Mouse (Mus musculus): Measurements from ENCODE around the gene Scaf1. TPM values are rescaled to one million over a fixed set of nuclear protein-coding genes. Genes with fewer than 3 reads are reported as not detected.

Gene Scaf1
- polyA plus RNA-seq (2012; rRNA removed; ENCODE audit: low replicate concordance): 59.7 and 64.8 TPM in 2 replicates

DNA sequence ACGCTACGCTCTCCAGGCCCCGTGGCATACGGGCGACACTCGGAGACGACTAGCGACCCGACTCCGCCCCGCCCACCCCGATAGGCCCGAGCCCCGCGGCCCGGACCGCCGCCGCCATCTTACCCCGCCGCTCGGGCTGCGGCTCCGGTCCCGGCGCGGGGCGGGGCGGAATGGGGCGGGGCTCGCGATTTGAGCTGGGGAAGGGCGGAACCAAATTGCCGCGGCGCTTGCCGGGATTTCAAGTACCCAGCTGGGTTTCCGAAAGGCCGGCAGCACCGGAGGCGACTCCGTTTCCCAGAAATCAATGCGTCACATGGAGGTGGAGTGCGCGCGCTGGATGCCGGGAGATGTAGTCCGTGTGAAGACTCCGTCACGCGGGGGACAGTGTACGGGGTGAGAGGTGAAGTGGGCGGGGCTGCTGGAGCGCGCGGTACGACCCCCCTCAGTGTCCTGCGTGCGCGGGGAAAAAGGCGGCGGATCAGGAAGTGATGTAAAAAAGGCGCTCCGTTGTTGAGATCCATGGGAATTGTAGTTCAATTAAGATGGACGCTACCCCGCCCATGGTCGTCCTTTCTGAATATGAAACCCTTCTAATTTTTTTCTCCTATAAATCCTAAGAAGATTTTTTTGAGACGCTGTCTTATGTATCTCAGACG, at the start of gene Scaf1:
Gene Scaf1, minus strand, starts transcription at position 407 of the 656 bp plus-strand sequence.

DNA sequence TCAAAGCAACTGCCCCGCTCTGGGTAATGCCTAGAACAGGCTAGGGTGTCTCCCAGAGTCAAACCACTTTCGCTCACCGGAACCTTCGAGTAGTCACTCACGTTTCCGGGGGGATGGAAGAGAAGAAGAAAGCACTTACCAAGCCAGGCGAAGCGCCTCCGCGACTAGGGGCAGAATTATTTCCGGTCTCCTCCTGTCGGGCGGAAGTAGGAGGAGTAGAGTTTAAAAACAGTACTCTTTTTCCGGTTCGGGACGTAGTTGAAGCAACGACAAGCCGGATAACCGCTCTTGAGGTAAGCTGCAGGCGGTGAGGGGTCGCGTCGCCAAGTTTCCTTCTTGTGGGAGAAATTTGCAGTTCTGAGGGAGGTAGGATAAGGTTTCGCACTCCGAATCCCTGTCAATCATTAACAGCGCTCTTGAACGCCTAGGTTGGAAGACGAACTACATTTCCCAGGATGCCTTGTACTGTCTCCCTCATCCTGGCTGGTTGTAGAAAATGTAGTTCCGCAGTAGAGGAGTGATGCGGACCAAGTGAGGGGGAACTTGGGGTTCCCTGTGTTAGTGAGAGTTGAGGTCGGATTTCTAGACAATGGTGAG, 46.2 kb upstream of the Scaf1 start, which contains the start of the genes Nosip and Prrg2:
Gene Nosip, plus strand, starts transcription at position 191 of the 597 bp plus-strand sequence.
Gene Prrg2, minus strand, starts transcription at position 439 of the 597 bp plus-strand sequence.

DNA sequence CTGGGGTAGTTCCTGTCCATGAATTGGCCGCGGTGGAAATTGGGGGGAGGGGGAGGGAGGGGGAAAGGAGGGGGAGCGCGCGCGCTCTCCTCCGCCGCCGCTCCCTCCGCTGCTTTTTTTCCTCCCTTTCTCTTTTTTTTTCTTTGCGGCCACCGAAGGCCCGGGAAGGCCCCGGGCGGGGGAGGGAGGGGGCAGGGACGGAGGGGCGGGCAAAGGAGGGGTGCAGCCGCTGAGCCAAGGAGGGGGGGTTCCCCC, 36.6 kb upstream of the Scaf1 start, which contains the start of gene Prr12:
Gene Prr12, minus strand, starts transcription at position 20 of the 255 bp plus-strand sequence.

DNA sequence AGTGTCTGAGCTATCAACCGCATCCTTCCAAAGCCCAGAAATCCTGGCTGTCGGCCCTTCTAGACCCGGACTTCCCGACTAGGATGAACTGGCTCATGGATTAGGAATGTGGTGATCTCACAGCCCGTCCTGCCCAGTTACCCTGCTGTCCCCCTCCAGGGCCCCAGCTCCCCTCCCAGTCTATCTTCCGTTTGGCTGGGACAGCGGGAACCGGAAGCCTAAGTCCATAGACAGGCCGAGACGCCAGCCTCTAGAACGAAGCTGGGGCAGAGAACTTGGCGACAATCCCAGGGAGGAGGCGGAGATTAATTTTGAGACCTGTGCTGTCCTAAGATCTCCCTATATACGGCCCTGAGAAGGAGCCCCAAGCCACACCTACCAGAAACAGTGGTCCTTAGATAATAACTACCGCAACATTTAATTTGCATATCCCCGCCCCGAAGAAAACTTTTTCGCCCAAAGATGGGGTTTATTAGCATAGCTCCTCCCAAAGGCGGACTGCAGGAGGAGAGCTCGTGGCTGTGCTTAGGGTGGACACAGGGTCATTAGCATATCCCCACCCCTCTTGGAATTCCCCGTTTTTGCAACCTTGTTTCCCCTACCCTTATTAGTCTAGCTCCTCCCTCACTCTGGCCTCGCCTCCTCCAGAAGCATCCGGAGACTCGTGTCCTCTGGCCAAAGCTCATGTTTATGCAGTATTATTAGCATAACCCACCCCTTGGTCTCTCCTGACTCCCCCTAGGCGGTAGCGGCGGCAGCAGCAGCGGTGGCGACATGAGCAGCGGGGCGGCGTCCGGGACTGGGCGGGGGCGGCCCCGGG, 1.3 kb upstream of the Scaf1 start, which contains the start of gene Rras:
Gene Rras, plus strand, starts transcription at position 720 of the 820 bp plus-strand sequence.

DNA sequence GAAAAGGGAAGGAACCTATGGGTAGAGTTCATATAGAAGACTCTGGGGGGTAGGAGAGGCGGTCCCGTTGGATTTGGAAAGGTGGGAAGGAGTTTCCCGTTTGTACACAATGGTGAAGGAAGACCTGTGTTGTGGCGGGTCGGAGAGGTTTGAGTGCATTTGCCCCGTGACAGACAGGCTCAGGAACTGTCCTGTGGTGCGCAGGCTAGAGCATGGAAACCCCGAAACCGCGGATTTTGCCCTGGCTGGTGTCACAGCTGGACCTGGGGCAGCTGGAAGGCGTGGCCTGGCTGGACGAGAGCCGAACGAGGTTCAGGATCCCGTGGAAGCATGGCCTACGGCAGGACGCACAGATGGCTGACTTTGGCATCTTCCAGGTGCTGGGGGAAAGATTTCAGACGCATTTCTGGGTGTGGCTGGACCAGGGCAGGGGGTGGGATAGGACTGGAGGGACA, 17.6 kb downstream of the Scaf1 start, which contains the start of gene Bcl2l12:
Gene Bcl2l12, minus strand, starts transcription at position 212 of the 455 bp plus-strand sequence.

DNA sequence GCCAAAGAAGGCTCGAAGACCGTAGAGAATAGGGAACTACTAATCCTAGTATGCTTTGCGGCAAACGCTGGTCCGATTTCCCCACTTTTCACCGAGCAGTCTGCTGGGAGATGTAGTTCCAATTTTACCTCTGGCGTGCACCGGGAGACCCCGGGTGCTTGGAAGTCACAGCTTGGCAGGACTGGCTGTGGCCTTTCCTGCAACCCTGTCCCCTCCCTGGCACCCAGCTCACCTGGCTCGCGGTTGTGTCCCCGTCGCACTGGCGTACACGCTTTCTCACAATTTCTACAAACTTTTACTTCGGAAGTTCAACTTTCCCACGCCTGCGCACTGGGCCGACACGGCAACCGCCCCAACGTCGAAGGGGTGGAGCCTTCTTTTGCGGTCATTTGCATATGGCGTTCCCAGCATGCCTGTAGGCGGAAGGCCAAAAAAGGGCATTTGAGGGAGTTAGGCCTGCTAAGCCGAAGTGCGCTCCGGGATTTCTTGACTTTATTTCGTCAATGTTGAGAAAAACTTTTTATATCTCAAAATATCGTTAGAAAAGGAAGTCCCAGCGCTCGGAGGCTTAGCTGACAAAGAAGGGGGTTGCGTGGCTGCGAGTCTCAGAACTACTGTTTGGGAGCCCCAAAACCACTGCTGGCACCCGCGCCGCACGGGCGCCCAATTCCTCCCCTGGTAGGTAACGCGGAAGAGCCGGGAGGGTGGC, 18.8 kb downstream of the Scaf1 start, which contains the start of gene Irf3:
Gene Irf3, plus strand, starts transcription at position 418 of the 709 bp plus-strand sequence.

DNA sequence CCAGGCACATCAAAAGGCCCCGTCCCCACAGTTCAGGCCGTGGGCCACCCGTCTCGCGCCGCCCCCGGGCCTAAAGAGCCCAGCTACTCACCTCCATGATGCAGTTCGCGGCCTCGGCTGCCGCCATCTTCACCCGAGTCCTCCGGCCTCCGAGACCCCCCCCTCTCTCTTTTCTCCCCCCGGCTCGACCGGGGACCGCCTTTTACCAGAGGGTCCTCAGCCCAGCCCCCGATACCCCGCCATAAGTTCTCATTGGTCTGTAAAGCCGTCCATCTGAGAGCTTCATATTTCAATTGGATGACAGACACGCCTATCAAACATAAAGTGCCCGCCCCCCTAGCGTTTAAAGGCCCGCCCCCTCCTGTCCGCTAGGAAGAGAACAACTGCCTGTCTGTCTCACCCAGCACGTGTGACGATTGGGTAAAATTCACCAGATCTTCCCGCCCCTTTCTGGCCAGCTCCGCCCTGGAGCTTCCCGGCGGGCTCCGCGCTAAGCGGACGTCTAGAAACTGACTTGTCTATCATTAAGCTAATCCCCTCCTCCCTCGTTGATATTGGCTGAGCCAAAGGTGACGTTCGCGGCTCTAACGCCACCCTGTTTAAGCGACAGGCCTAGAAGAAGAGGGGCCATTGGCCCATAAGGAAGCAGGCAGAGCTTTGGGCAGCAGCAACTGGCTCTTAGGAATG, 29.8 kb downstream of the Scaf1 start, which contains the start of gene Prmt1:
Gene Prmt1, minus strand, starts transcription at position 377 of the 687 bp plus-strand sequence.

DNA sequence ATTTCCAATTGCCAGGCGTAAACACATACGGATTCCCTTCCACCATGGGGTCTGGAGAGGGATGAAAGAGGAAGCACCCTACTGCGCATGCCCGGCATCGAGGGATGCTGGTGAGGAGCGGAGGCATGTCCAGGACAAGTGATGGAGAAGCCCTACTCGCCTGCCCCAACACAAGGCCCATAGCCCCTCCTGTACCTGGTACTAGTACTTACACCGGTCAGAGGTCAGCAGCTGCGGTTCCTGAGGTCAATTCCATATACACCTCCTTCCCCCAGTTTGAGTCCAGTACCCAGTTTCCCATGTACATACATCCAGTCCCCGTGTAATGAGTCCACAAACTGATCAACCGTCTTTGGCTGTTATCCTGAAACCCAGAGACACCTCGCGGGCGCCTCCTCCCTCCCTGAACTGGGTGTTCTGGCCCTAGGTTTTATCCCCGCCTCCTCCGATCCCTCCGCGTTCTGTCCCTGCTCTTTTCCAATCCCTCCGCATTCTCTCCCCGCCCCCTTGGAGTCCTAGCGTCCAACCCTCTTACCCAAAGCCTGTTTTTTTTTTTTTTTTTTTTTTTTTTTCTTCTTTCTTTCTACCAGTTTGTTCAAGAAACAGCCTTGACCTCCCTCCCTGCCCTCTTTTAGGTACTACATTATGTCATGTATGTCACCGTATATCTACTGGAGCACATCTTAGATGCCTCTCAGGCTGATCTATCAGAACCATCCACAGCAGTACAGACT, 41.6 kb downstream of the Scaf1 start, which contains the start of gene Cpt1c:
Gene Cpt1c, minus strand, starts transcription at position 469 of the 734 bp plus-strand sequence.

Other genes with a start within 250 kb of the Scaf1 start
- 45.1 and 62.8 TPM in 2 replicates for gene Nup62, start 200.3 kb downstream of the Scaf1 start, polyA plus RNA-seq (2012; rRNA removed; ENCODE audit: low replicate concordance)
- gene Il4i1, start 200.0 kb downstream of the Scaf1 start, polyA plus RNA-seq (2012; rRNA removed; ENCODE audit: low replicate concordance): 2.2 and 6.3 TPM in 2 replicates
- 132 and 137 TPM in 2 replicates for gene Atf5, start 199.7 kb downstream of the Scaf1 start, polyA plus RNA-seq (2012; rRNA removed; ENCODE audit: low replicate concordance)
- 248 and 535 TPM in 2 replicates for gene Akt1s1, start 167.4 kb downstream of the Scaf1 start, polyA plus RNA-seq (2012; rRNA removed; ENCODE audit: low replicate concordance)
- 67.0 and 80.1 TPM in 2 replicates for gene Tbc1d17, start 167.3 kb downstream of the Scaf1 start, polyA plus RNA-seq (2012; rRNA removed; ENCODE audit: low replicate concordance)
- 50.8 and 86.4 TPM in 2 replicates for gene Pnkp, start 159.2 kb downstream of the Scaf1 start, polyA plus RNA-seq (2012; rRNA removed; ENCODE audit: low replicate concordance)
- gene Ptov1, start 146.6 kb downstream of the Scaf1 start, polyA plus RNA-seq (2012; rRNA removed; ENCODE audit: low replicate concordance): 116 and 164 TPM in 2 replicates
- 280 and 331 TPM in 2 replicates for gene Med25, start 123.7 kb downstream of the Scaf1 start, polyA plus RNA-seq (2012; rRNA removed; ENCODE audit: low replicate concordance)
- gene Fuz, start 120.3 kb downstream of the Scaf1 start, polyA plus RNA-seq (2012; rRNA removed; ENCODE audit: low replicate concordance): 34.2 and 46.4 TPM in 2 replicates
- 76.5 and 82.3 TPM in 2 replicates for gene Ap2a1, start 86.9 kb downstream of the Scaf1 start, polyA plus RNA-seq (2012; rRNA removed; ENCODE audit: low replicate concordance)
- gene Tsks, start 73.2 kb downstream of the Scaf1 start, polyA plus RNA-seq (2012; rRNA removed; ENCODE audit: low replicate concordance): 0.49 TPM in 1 of 2 replicates, not detected in the other
- 6.7 and 11.1 TPM in 2 replicates for gene Cpt1c, start 41.5 kb downstream of the Scaf1 start, polyA plus RNA-seq (2012; rRNA removed; ENCODE audit: low replicate concordance)
- gene Prmt1, start 29.8 kb downstream of the Scaf1 start, polyA plus RNA-seq (2012; rRNA removed; ENCODE audit: low replicate concordance): 45.6 and 61.7 TPM in 2 replicates
- gene Irf3, start 18.7 kb downstream of the Scaf1 start, polyA plus RNA-seq (2012; rRNA removed; ENCODE audit: low replicate concordance): 70.7 and 84.2 TPM in 2 replicates
- 26.3 and 28.8 TPM in 2 replicates for gene Bcl2l12, start 17.7 kb downstream of the Scaf1 start, polyA plus RNA-seq (2012; rRNA removed; ENCODE audit: low replicate concordance)
- gene Rras, start 1.6 kb upstream of the Scaf1 start, polyA plus RNA-seq (2012; rRNA removed; ENCODE audit: low replicate concordance): 76.8 and 77.3 TPM in 2 replicates
- 8.5 and 9.7 TPM in 2 replicates for gene Prr12, start 36.5 kb upstream of the Scaf1 start, polyA plus RNA-seq (2012; rRNA removed; ENCODE audit: low replicate concordance)
- gene Nosip, start 46.1 kb upstream of the Scaf1 start, polyA plus RNA-seq (2012; rRNA removed; ENCODE audit: low replicate concordance): 47.3 and 54.0 TPM in 2 replicates
- 145 and 313 TPM in 2 replicates for gene Prrg2, start 46.3 kb upstream of the Scaf1 start, polyA plus RNA-seq (2012; rRNA removed; ENCODE audit: low replicate concordance)
- 42.1 and 62.3 TPM in 2 replicates for gene Rcn3, start 75.9 kb upstream of the Scaf1 start, polyA plus RNA-seq (2012; rRNA removed; ENCODE audit: low replicate concordance)
- 84.8 and 148 TPM in 2 replicates for gene Fcgrt, start 87.5 kb upstream of the Scaf1 start, polyA plus RNA-seq (2012; rRNA removed; ENCODE audit: low replicate concordance)
- gene Rps11, start 108.1 kb upstream of the Scaf1 start, polyA plus RNA-seq (2012; rRNA removed; ENCODE audit: low replicate concordance): 86.3 and 120 TPM in 2 replicates
- gene Rpl13a, start 112.4 kb upstream of the Scaf1 start, polyA plus RNA-seq (2012; rRNA removed; ENCODE audit: low replicate concordance): 462 and 1,279 TPM in 2 replicates
- 2.6 TPM in 1 of 2 replicates, not detected in the other for gene Gm45713, start 119.9 kb upstream of the Scaf1 start, polyA plus RNA-seq (2012; rRNA removed; ENCODE audit: low replicate concordance)
- 41.6 and 41.8 TPM in 2 replicates for gene Flt3l, start 120.1 kb upstream of the Scaf1 start, polyA plus RNA-seq (2012; rRNA removed; ENCODE audit: low replicate concordance)
- 33.6 and 51.7 TPM in 2 replicates for gene Pih1d1, start 137.9 kb upstream of the Scaf1 start, polyA plus RNA-seq (2012; rRNA removed; ENCODE audit: low replicate concordance)
- gene Aldh16a1, start 138.2 kb upstream of the Scaf1 start, polyA plus RNA-seq (2012; rRNA removed; ENCODE audit: low replicate concordance): 214 and 420 TPM in 2 replicates
- gene Slc17a7, start 147.6 kb upstream of the Scaf1 start, polyA plus RNA-seq (2012; rRNA removed; ENCODE audit: low replicate concordance): 0.07 and 0.09 TPM in 2 replicates
- not detected in 2 replicates for gene Gfy, start 163.2 kb upstream of the Scaf1 start, polyA plus RNA-seq (2012; rRNA removed; ENCODE audit: low replicate concordance)
- not detected in 2 replicates for gene Pth2, start 164.6 kb upstream of the Scaf1 start, polyA plus RNA-seq (2012; rRNA removed; ENCODE audit: low replicate concordance)
- 0.04 TPM in 1 of 2 replicates, not detected in the other for gene Ccdc155, start 188.5 kb upstream of the Scaf1 start, polyA plus RNA-seq (2012; rRNA removed; ENCODE audit: low replicate concordance)
- gene Dkkl1, start 195.8 kb upstream of the Scaf1 start, polyA plus RNA-seq (2012; rRNA removed; ENCODE audit: low replicate concordance): 0.11 and 1.4 TPM in 2 replicates
- 7.2 and 14.7 TPM in 2 replicates for gene Tead2, start 199.4 kb upstream of the Scaf1 start, polyA plus RNA-seq (2012; rRNA removed; ENCODE audit: low replicate concordance)
- gene Cd37, start 222.8 kb upstream of the Scaf1 start, polyA plus RNA-seq (2012; rRNA removed; ENCODE audit: low replicate concordance): 12.2 and 41.2 TPM in 2 replicates
- not detected in 2 replicates for gene Slc6a16, start 224.7 kb upstream of the Scaf1 start, polyA plus RNA-seq (2012; rRNA removed; ENCODE audit: low replicate concordance)

Measured in duodenum, adult 2 months (tissue).